Mouse (Mus musculus) embryonic facial prominence, embryonic 10.5 days (tissue): ENCODE results near the gene Pprc1. TPM values are rescaled to one million over a fixed set of nuclear protein-coding genes. Genes with fewer than 3 reads are reported as not detected.

ENCODE experiments used
- DNase-seq: peaks from one replicate; pipeline ENCODE4 v3.0.0-alpha.2; 2017; ENCODE audit warnings: low spot score
- H3K27ac ChIP-seq: fragments of 300-500 bp; sonication (generic); replicated peaks from 2 replicates; pipeline ENCODE4 v1.5.1; 2016; ENCODE audit warnings: mild to moderate bottlenecking
- H3K27me3 ChIP-seq: fragments of 300-500 bp; sonication (generic); replicated peaks from 2 replicates; pipeline ENCODE4 v1.6.1; 2016; ENCODE audit warnings: low read depth, mild to moderate bottlenecking; ENCODE audit not compliant: poor library complexity, severe bottlenecking
- H3K36me3 ChIP-seq: fragments of 300-500 bp; sonication (generic); replicated peaks from 2 replicates; pipeline ENCODE4 v1.6.1; 2016; ENCODE audit warnings: mild to moderate bottlenecking, moderate library complexity
- H3K4me1 ChIP-seq: fragments of 300-500 bp; sonication (generic); 2 replicates; pipeline ENCODE4 v1.6.1; 2016
- H3K4me3 ChIP-seq: fragments of 300-500 bp; sonication (generic); 2 replicates; pipeline ENCODE4 v1.5.1; 2016; ENCODE audit warnings: mild to moderate bottlenecking, moderate library complexity
- H3K9me3 ChIP-seq: fragments of 300-500 bp; sonication (generic); 2 replicates; pipeline ENCODE4 v1.6.1; 2016; ENCODE audit warnings: mild to moderate bottlenecking
- WGBS: fragments of 180-500 bp; shearing (Covaris S2); methylation state at CpG from one replicate; pipeline ENCODE4 v1.1.7; 2016; 5-methylcytosine and 5-hydroxymethylcytosine counted together
- polyA plus RNA-seq: library from polyadenylated mRNA; unstranded; fragments of >200 nt; fragmentation: Nextera tagmentation; extraction: Ambion mirVana; gene quantifications from 2 replicates; pipeline ENCODE4 v1.2.1, GENCODE M21; 2016

Pprc1 gene
- polyA plus RNA-seq, 1 experiment from 2014 or later, result 55.2 TPM

DNA sequence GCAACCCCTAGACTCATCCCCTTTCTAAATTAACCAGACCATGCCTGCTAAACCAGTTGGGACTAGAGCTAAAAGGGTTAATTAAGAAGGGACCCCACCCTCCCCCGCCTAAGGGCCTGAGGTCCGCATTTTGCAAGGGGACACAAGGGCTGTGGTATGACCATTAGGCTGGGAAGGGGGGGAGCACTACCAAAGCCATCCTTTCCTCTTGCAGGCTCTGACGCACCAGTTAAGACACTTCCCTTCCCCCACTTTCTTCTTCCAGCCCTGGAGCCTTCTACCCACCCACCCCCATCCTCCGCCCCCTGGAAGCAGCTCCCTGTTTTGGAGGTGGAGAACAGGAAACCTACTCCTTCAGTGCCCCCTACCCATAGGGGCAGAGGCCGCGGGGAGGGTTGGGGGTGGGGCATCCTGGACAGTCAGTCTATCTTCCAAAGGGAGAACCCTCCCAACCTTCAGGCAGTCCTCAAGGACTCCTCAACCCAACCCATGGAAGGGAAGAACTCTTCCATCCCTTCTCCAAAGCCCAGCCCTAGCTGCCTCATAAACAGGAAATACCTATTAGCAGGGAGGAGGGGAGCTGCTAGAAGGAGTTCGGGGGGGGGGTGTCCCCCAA lies 1.1 kb downstream of the Pprc1 start:
- 0% methylated on average over 7 of the region's 7 CpGs for WGBS
- 0 out of 2 replicates have a peak, but pooled peaks cover 2% of the 10 kb centered on the region for H3K36me3 ChIP-seq
- peak overlapping the region; percentile 84 for H3K4me3 ChIP-seq
- H3K4me1 ChIP-seq, result peaks cover 63% of the 10 kb centered on the region
- no peaks in the 10 kb centered on the region for H3K9me3 ChIP-seq
- H3K27ac ChIP-seq, result peak overlapping the region; percentile 97
- H3K27me3 ChIP-seq, result no peaks in the 10 kb centered on the region
- DNase-seq, result peak; percentile 80

GRCm38 (mm10) chr19:46046621-46047025 lies 1.9 kb downstream of the Pprc1 start:
- Histone ChIP-seq H3K4me1 (peaks cover 55% of the 10 kb centered on the region), H3K9me3 (no peaks in the 10 kb centered on the region), H3K27ac (peak overlapping the region; percentile 97), H3K36me3 (0 out of 2 replicates have a peak, but pooled peaks cover 2% of the 10 kb centered on the region), H3K4me3 (peak overlapping the region; percentile 84; the same call in 1 of the 2 replicates), H3K27me3 (no peaks in the 10 kb centered on the region)
- DNase-seq, result no peak
- WGBS, result 1% methylated on average over 10 of the region's 10 CpGs

GRCm38 (mm10) chr19:46047426-46047825 lies 2.7 kb downstream of the Pprc1 start:
- Histone ChIP-seq H3K4me1 (peaks cover 47% of the 10 kb centered on the region), H3K36me3 (no peaks in the 10 kb centered on the region), H3K9me3 (no peaks in the 10 kb centered on the region), H3K27ac (0 out of 2 replicates have a peak overlapping the region, but pooled peaks have one; percentile 44), H3K4me3 (no peak overlapping the region), H3K27me3 (no peaks in the 10 kb centered on the region)
- no peak for DNase-seq
- WGBS, result 23% methylated on average over 2 of the region's 2 CpGs

DNA sequence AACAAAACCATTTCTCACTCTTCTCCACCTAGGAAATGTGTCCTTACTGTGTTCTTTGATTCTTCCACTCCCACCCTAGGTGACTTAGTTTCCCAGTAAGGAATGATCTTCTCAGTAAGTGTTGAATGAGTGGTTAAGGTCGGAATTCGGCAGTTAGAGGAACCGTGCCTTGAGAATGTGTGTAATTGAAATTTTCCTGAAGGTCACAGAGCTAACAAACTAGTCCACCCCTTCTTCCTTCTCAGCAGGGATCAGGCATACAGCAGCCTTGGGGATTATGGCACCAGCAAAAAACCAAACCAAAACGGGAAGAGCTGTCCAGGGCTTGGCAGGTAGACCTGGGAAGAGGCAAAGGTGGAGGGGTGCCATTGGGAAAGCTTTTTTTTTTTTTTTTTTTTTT lies 4.4 kb downstream of the Pprc1 start:
- no peak for DNase-seq
- Histone ChIP-seq H3K4me1 (peaks cover 30% of the 10 kb centered on the region), H3K27ac (no peak overlapping the region), H3K27me3 (no peaks in the 10 kb centered on the region), H3K36me3 (no peaks in the 10 kb centered on the region), H3K9me3 (no peaks in the 10 kb centered on the region), H3K4me3 (no peak overlapping the region)
- WGBS, result 69% methylated on average over 4 of the region's 4 CpGs

DNA sequence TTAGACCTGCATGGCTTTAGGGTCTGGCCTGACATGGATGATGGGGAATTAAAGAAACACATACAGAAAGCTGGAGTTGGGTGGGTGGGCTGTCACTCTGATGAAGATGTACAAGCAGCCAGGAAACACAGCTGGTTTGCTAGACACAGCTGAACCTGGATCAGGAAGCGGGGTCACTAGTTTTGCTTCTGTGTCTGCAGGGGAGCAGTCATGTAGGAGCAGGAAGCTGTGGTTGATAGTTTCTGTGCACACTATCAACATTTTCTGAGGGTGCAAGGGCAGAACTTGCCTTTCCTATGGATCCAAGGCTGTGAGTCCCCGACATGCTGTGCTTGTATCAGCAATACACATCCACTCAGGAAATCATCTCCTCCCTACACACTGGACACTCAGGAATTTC lies 5.8 kb downstream of the Pprc1 start:
- DNase-seq, result no peak
- 85% methylated on average over 2 of the region's 2 CpGs for WGBS

DNA sequence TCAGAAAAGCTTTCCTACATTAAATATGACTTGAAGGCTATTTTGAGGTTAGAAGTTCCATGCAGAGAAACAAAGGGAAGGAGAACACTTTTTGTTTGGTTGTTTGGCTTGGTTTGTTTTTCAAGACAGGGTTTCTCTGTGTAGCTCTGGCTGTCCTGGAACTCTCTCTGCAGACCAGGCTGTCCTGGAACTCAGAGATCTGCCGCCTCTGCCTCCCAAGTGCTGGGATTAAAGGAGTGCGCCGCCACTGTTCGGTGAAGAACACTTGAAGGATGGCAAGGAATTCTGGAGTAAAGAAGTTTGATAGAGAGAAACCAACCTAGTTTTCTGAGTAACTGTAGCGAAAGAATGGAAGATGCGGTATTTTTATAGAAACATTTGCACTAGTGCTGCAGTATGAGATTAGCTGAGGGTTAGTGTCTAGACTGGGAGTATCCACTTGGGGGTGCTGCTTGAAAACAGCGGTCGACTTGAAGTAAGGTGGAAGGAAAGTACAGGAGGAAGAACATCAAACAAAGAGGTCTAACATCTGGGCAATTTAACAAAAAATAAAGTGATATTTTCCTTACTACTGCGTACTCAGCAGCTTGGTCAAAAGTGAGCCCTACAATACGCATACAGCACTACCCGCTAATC lies 11.2 kb downstream of the Pprc1 start:
- no peaks in the 10 kb centered on the region for H3K9me3 ChIP-seq
- peak overlapping the region; percentile 94 for H3K4me3 ChIP-seq
- H3K36me3 ChIP-seq, result peaks cover 6% of the 10 kb centered on the region
- H3K27ac ChIP-seq, result peak overlapping the region; percentile 94
- no peaks in the 10 kb centered on the region for H3K27me3 ChIP-seq
- 3% methylated on average over 11 of the region's 11 CpGs for WGBS
- DNase-seq, result no peak
- H3K4me1 ChIP-seq, result peaks cover 16% of the 10 kb centered on the region

More for the DNA sequence above, 5.8 kb downstream of the Pprc1 start:
- Histone ChIP-seq H3K27me3 (no peaks in the 10 kb centered on the region), H3K4me3 (no peak overlapping the region), H3K36me3 (no peaks in the 10 kb centered on the region), H3K4me1 (peaks cover 24% of the 10 kb centered on the region), H3K27ac (no peak overlapping the region), H3K9me3 (no peaks in the 10 kb centered on the region)

DNA sequence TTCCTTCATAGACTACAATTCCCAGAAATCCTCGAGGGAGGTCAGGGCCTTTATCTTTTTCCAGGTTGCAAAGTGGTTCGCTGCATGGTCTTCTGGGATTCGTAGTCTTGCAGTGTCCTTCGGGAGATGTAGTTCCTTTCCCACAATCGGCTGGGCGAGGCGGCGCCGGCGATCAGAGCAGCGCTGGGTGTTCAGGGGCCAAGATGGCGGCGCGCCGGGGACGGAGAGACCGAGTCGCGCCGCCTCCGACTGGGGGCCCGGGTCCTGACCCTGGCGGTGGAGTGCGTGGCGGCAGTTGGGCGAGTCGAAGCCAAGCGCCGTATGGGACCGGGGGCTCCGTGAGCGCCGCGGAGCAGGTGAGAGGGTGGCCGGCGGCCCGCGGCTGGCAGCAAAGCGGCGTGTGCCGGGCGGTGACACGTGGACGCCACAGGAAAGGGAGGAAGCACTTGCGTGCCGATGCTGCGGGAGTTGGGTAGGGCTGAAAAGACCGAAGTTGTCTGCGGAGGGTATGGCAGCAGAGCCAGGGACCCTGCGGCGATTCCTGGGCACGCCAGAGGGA lies 11.8 kb downstream of the Pprc1 start:
- H3K27me3 ChIP-seq, result no peaks in the 10 kb centered on the region
- no peaks in the 10 kb centered on the region for H3K9me3 ChIP-seq
- peaks cover 16% of the 10 kb centered on the region for H3K4me1 ChIP-seq
- DNase-seq, result peak; percentile 94
- H3K27ac ChIP-seq, result peak overlapping the region; percentile 94
- under 1% methylated on average over 52 of the region's 52 CpGs for WGBS
- peak overlapping the region; percentile 94 for H3K4me3 ChIP-seq
- peaks cover 11% of the 10 kb centered on the region for H3K36me3 ChIP-seq

GRCm38 (mm10) chr19:46056947-46057607 lies 12.4 kb downstream of the Pprc1 start:
- WGBS, result under 1% methylated on average over 41 of the region's 42 CpGs
- Histone ChIP-seq H3K36me3 (peaks cover 18% of the 10 kb centered on the region), H3K4me1 (peaks cover 18% of the 10 kb centered on the region), H3K4me3 (peak overlapping the region; percentile 94), H3K27me3 (no peaks in the 10 kb centered on the region), H3K9me3 (no peaks in the 10 kb centered on the region), H3K27ac (peak overlapping the region; percentile 94)
- DNase-seq, result peak; percentile 92

GRCm38 (mm10) chr19:46058466-46058865 lies 13.8 kb downstream of the Pprc1 start:
- WGBS, result 96% methylated on average over 7 of the region's 7 CpGs

DNA sequence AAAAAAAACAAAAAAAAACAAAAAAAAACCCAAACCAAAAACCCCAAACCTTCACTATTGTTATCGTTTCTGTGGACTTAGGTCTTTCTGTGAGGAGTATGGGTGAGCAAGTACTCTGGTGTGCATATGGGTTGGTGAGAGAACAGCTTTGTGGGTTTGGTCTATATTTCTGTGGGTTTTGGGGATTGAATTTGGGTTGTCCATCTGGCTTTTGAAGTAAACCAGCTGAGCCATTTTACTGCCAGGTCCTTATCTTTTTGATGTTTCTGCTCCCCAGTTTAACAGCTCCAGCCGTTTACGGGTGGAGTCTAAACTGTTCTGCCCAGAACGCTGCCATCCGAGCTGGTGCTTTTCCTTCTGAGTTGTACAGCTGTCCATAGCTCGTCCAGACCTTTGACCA lies 16.2 kb downstream of the Pprc1 start:
- Histone ChIP-seq H3K27me3 (no peaks in the 10 kb centered on the region), H3K9me3 (no peaks in the 10 kb centered on the region), H3K4me3 (no peak overlapping the region), H3K4me1 (peaks cover 17% of the 10 kb centered on the region), H3K27ac (no peak overlapping the region), H3K36me3 (peaks cover 55% of the 10 kb centered on the region)
- 85% methylated on average over 6 of the region's 6 CpGs for WGBS
- no peak for DNase-seq

More at GRCm38 (mm10) chr19:46058466-46058865, 13.8 kb downstream of the Pprc1 start:
- Histone ChIP-seq H3K27me3 (no peaks in the 10 kb centered on the region), H3K4me1 (peaks cover 21% of the 10 kb centered on the region), H3K27ac (no peak overlapping the region), H3K4me3 (peak overlapping the region; percentile 94), H3K9me3 (no peaks in the 10 kb centered on the region), H3K36me3 (peaks cover 31% of the 10 kb centered on the region)
- DNase-seq, result no peak

- 76% methylated on average over 10 of the region's 10 CpGs for WGBS
- no peak for DNase-seq
- H3K4me3 ChIP-seq, result no peak overlapping the region
- no peaks in the 10 kb centered on the region for H3K9me3 ChIP-seq
- H3K27me3 ChIP-seq, result no peaks in the 10 kb centered on the region
- H3K4me1 ChIP-seq, result peaks cover 6% of the 10 kb centered on the region
- no peak overlapping the region for H3K27ac ChIP-seq
- H3K36me3 ChIP-seq, result peaks cover 99% of the 10 kb centered on the region
Measured at GRCm38 (mm10) chr19:46068054-46068453, 23.4 kb downstream of the Pprc1 start.

GRCm38 (mm10) chr19:46073285-46073684 lies 28.6 kb downstream of the Pprc1 start:
- Histone ChIP-seq H3K4me3 (no peak overlapping the region), H3K36me3 (peaks cover 73% of the 10 kb centered on the region), H3K27me3 (no peaks in the 10 kb centered on the region), H3K9me3 (no peaks in the 10 kb centered on the region), H3K4me1 (peaks cover 19% of the 10 kb centered on the region), H3K27ac (no peak overlapping the region)
- DNase-seq, result no peak
- WGBS, result 86% methylated on average over 7 of the region's 7 CpGs
